Mouse (Mus musculus): ENCODE results near the gene Olfr390.

The Olfr390 gene

GRCm38 (mm10) chr11:73782664-73783063, at the start of gene Olfr390:
Gene Olfr390, plus strand, starts transcription at chr11:73782964.
- no peak for DNase-seq

- DNase-seq, result no peak
Observed at GRCm38 (mm10) chr11:73759115-73759514, 23.6 kb upstream of the Olfr390 start.

GRCm38 (mm10) chr11:73780613-73781012, 2.2 kb upstream of the Olfr390 start, which contains the start of gene Olfr389:
Gene Olfr389, minus strand, starts transcription at chr11:73780713.
- DNase-seq, result no peak

- DNase-seq, result no peak
Observed at GRCm38 (mm10) chr11:73802952-73803351, 20.2 kb downstream of the Olfr390 start, which contains the start of gene Olfr391-ps. Gene Olfr391-ps, minus strand, starts transcription at chr11:73803052.

- no peak for DNase-seq
Observed at GRCm38 (mm10) chr11:73816949-73817348, 34.2 kb downstream of the Olfr390 start, which contains the start of gene Olfr392. Gene Olfr392, minus strand, starts transcription at chr11:73817049.

Data from thymus, postnatal 36 days (tissue).